11 mouse cellular contexts compared by ENCODE assay signal in the genomic region with DNA sequence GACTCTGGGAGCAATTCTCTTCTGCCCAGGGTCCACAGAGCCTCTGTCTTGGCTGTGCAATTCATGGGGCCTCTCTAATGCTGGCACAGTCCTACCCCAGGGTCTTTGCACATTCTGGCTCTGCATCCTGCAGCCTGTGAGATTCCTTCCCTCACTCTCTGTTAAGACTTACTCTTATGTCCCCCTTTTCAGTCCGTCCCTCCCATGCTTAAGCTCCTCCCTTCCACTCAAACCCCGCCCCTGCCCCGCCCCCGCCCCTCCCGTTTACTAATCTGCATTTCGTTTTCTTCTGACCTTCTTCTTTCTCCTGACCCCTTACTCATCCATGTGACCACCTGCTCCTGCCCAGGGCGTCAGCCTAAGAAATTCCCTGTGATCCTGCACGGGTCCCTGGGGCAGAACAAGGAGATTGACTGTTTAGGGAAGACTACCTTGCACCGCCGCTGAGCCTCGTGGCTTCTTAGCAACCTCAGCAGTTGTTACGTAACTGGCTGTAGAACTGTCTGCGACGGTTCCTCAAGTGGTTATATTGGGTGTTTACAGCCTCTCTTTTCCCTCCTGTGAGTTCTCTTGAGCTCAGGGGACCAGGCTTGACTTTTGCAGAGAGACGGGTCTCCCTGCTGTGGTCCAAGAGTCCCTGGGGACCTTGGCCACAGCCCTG. TPM values are rescaled to one million over a fixed set of nuclear protein-coding genes. Genes with fewer than 3 reads are reported as not detected.
DNase-seq lines count a peak whose midpoint lies in the region; ATAC-seq lines count a peak whose summit lies in the region.
"Had no signal": no experiment of that assay in that cellular context is flagged by ENCODE, and none has a peak within 500 bp of the region (broad histone marks: within the 10 kb centered on the region; RNA-seq: fewer than 3 reads in every experiment).

No protein-coding gene starts in this region.

- no peak overlapping the region for H3K9ac ChIP-seq in forebrain, embryonic 12.5 days
- no peak overlapping the region for H3K9ac ChIP-seq in forebrain, embryonic 15.5 days (replicated peaks)
- no peak overlapping the region for H3K9ac ChIP-seq in limb, embryonic 13.5 days
- H3K9ac ChIP-seq in forebrain, embryonic 14.5 days (ENCODE audit: low read length) = no peak overlapping the region
- H3K9ac ChIP-seq: embryonic facial prominence, embryonic 12.5 days; hindbrain, embryonic 15.5 days had no signal

- peak; percentile 38 for DNase-seq in right cerebral cortex, postnatal 25 days
- DNase-seq in right cerebral cortex, postnatal 4 days = no peak
- DNase-seq in skeletal muscle tissue, adult 2 months (ENCODE audit: low read depth, low spot score) = peak; percentile 49
- DNase-seq in forebrain, embryonic 14.5 days (ENCODE audit: low spot score) = no peak
- DNase-seq in layer of hippocampus, postnatal 14 days (ENCODE audit: low spot score in 2 of 2) = no peak

- no peak overlapping the region for H3K4me3 ChIP-seq in forebrain, embryonic 12.5 days (replicated peaks)
- H3K4me3 ChIP-seq in forebrain, embryonic 15.5 days = no peak overlapping the region
- no peak overlapping the region for H3K4me3 ChIP-seq in limb, embryonic 13.5 days
- H3K4me3 ChIP-seq in forebrain, embryonic 14.5 days (ENCODE audit: low read depth, low read length) = no peak overlapping the region
- H3K4me3 ChIP-seq: embryonic facial prominence, embryonic 12.5 days; hindbrain, embryonic 15.5 days had no signal

- H3K36me3 ChIP-seq in forebrain, embryonic 12.5 days (replicated peaks) = peaks cover 22% of the 10 kb centered on the region
- peaks cover 5% of the 10 kb centered on the region; the same call in 1 of the 2 replicates for H3K36me3 ChIP-seq in forebrain, embryonic 15.5 days
- peaks cover 22% of the 10 kb centered on the region for H3K36me3 ChIP-seq in limb, embryonic 13.5 days
- peaks cover 27% of the 10 kb centered on the region for H3K36me3 ChIP-seq in forebrain, embryonic 14.5 days (ENCODE audit: control insufficient read depth, insufficient read depth, low read length)

- H3K4me2 ChIP-seq in forebrain, embryonic 12.5 days = peak overlapping the region; percentile 13; the same call in 1 of the 2 replicates
- no peak overlapping the region for H3K4me2 ChIP-seq in forebrain, embryonic 15.5 days (replicated peaks)
- H3K4me2 ChIP-seq in limb, embryonic 13.5 days (replicated peaks) = peak overlapping the region; percentile 28; the same call in 1 of the 2 replicates
- no peak overlapping the region for H3K4me2 ChIP-seq in forebrain, embryonic 14.5 days (ENCODE audit: low read length)
- H3K4me2 ChIP-seq: embryonic facial prominence, embryonic 12.5 days; hindbrain, embryonic 15.5 days had no signal

- H3K27ac ChIP-seq in forebrain, embryonic 12.5 days = no peak overlapping the region
- H3K27ac ChIP-seq in forebrain, embryonic 15.5 days (replicated peaks) = no peak overlapping the region
- H3K27ac ChIP-seq in limb, embryonic 13.5 days = no peak overlapping the region
- no peak overlapping the region for H3K27ac ChIP-seq in forebrain, embryonic 14.5 days (ENCODE audit: low read depth, low read length)
- H3K27ac ChIP-seq: embryonic facial prominence, embryonic 12.5 days; hindbrain, embryonic 15.5 days had no signal

- H3K9me3 ChIP-seq in forebrain, embryonic 12.5 days = no peaks in the 10 kb centered on the region
- no peaks in the 10 kb centered on the region for H3K9me3 ChIP-seq in forebrain, embryonic 15.5 days
- H3K9me3 ChIP-seq in limb, embryonic 13.5 days = no peaks in the 10 kb centered on the region
- H3K9me3 ChIP-seq in forebrain, embryonic 14.5 days (replicated peaks; ENCODE audit: control insufficient read depth, low read length) = no peaks in the 10 kb centered on the region
- H3K9me3 ChIP-seq: embryonic facial prominence, embryonic 12.5 days; hindbrain, embryonic 15.5 days had no signal

- 20% methylated on average over 15 of the region's 15 CpGs for WGBS in forebrain, embryonic 12.5 days
- 30% methylated on average over 15 of the region's 15 CpGs for WGBS in forebrain, embryonic 15.5 days
- WGBS in limb, embryonic 13.5 days = 17% methylated on average over 15 of the region's 15 CpGs
- 18% methylated on average over 15 of the region's 15 CpGs for WGBS in forebrain, embryonic 14.5 days

- H3K27me3 ChIP-seq in forebrain, embryonic 12.5 days = no peaks in the 10 kb centered on the region
- no peaks in the 10 kb centered on the region for H3K27me3 ChIP-seq in forebrain, embryonic 15.5 days
- no peaks in the 10 kb centered on the region for H3K27me3 ChIP-seq in limb, embryonic 13.5 days
- H3K27me3 ChIP-seq in forebrain, embryonic 14.5 days (replicated peaks; ENCODE audit: control insufficient read depth, insufficient read depth, low read length) = no peaks in the 10 kb centered on the region
- H3K27me3 ChIP-seq: CH12.LX; embryonic facial prominence, embryonic 12.5 days; hindbrain, embryonic 15.5 days had no signal

- H3K4me1 ChIP-seq in forebrain, embryonic 12.5 days = peaks cover 7% of the 10 kb centered on the region
- no peaks in the 10 kb centered on the region for H3K4me1 ChIP-seq in forebrain, embryonic 15.5 days
- H3K4me1 ChIP-seq in limb, embryonic 13.5 days = 0 out of 2 replicates have a peak, but pooled peaks cover 4% of the 10 kb centered on the region
- no peaks in the 10 kb centered on the region for H3K4me1 ChIP-seq in forebrain, embryonic 14.5 days (ENCODE audit: control insufficient read depth, insufficient read depth, low read length)
- H3K4me1 ChIP-seq: embryonic facial prominence, embryonic 12.5 days; hindbrain, embryonic 15.5 days had no signal

- ATAC-seq in forebrain, embryonic 12.5 days (ENCODE audit: low FRiP score) = peak; percentile 22; the same call in 1 of the 2 replicates
- no peak for ATAC-seq in forebrain, embryonic 15.5 days (replicated peaks)
- no peak for ATAC-seq in limb, embryonic 13.5 days (ENCODE audit: low FRiP score, low read depth)
- ATAC-seq in forebrain, embryonic 14.5 days = no peak

RNA-seq across cellular contexts. Expression of a gene that starts 10.5 kb away (rescaled TPM):
- 1.6 and 1.8 TPM in 2 replicates for polyA plus RNA-seq in forebrain, embryonic 12.5 days (2016; fragmentation: Nextera tagmentation; extraction: Ambion mirVana)
- polyA plus RNA-seq in forebrain, embryonic 15.5 days (2015; fragmentation: Nextera tagmentation; extraction: Ambion mirVana) = 8.2 and 8.3 TPM in 2 replicates
- polyA plus RNA-seq in limb, embryonic 13.5 days (2015; fragmentation: Nextera tagmentation; extraction: Ambion mirVana) = 0.14 and 0.23 TPM in 2 replicates
- 3.1 and 4.4 TPM in 2 replicates for polyA plus RNA-seq in forebrain, embryonic 14.5 days (2014; fragmentation: Nextera tagmentation; extraction: Ambion mirVana)
- total RNA-seq in layer of hippocampus, postnatal 14 days (2021) = 100 to 1,000 TPM in 1 of 2 experiments, 10 to 100 TPM in 1; 98.9 to 106 TPM
- total RNA-seq: CH12.LX had no signal

RNA-seq across cellular contexts. Expression of a gene that starts 45.4 kb away (rescaled TPM):
- polyA plus RNA-seq in forebrain, embryonic 12.5 days (2016; fragmentation: Nextera tagmentation; extraction: Ambion mirVana) = 54.8 and 62.3 TPM in 2 replicates
- 81.1 and 82.4 TPM in 2 replicates for polyA plus RNA-seq in forebrain, embryonic 15.5 days (2015; fragmentation: Nextera tagmentation; extraction: Ambion mirVana)
- 35.2 and 35.3 TPM in 2 replicates for polyA plus RNA-seq in limb, embryonic 13.5 days (2015; fragmentation: Nextera tagmentation; extraction: Ambion mirVana)
- polyA plus RNA-seq in forebrain, embryonic 14.5 days (2014; fragmentation: Nextera tagmentation; extraction: Ambion mirVana) = 51.8 and 71.1 TPM in 2 replicates
- 10 to 100 TPM; 77.1 to 87.7 TPM for total RNA-seq in layer of hippocampus, postnatal 14 days (2021)

Comparison
In these comparisons a context has a peak if more than half of its experiments do, and no peak if none do; other contexts are left out.
1. H3K4me2 ChIP-seq: peak in forebrain, embryonic 12.5 days (single experiment) and limb, embryonic 13.5 days (single experiment); none in forebrain, embryonic 15.5 days (single experiment) and forebrain, embryonic 14.5 days (single experiment).
2. DNase-seq: peak in right cerebral cortex, postnatal 25 days (single experiment) and skeletal muscle tissue, adult 2 months (single experiment); none in right cerebral cortex, postnatal 4 days (single experiment), forebrain, embryonic 14.5 days (single experiment) and layer of hippocampus, postnatal 14 days (0 of 2).